Mouse (Mus musculus) heart, adult 9 months (tissue): ENCODE data around the gene Uba52.

ENCODE experiments used
- DNase-seq, 2 experiments: peaks; one replicate each; pipeline ENCODE4 v3.0.0; 2022; ENCODE audit warnings: low spot score in 2 of 2

Gene Uba52

DNA sequence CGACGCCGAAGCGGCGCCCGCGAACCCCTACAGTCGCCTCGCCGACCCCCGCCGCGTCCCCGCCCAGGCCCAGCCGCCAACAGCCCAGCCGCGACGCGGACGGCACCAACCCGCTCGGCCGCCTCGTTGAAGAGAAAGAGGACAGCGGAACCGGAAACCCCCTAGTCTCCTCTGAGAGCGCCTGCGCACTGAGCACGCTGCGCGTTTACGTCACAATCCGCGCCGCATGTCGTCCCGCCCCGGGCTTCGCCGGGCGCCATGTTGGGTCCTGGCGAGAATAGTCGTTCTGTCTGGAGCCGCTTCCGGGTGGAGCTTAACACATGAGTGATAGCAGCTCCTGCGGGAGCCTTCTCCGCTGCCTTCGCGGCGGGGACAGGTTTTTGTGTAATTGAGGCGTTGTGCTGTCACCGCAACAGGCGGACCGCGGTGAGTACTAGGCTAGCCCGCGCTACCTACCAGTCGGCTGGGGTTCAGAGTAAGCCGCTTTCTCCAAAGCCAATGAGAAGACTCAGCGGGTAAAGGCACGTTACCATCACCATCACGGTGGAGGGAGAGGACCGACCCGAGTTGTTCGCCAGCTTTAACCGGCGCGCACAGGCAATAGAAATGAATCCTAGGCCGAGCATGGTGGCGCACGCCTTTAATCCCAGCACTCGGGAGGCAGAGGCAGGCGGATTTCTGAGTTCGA lies at the start of gene Uba52:
Gene Uba52 (minus strand): TSS at position 574 of the 688 bp plus-strand sequence.
- peak; percentile 96 to 97 for DNase-seq

- peak; percentile 77 to 79 for DNase-seq
Measured at GRCm38 (mm10) chr8:70560096-70560495, 49.5 kb upstream of the Uba52 start.

DNA sequence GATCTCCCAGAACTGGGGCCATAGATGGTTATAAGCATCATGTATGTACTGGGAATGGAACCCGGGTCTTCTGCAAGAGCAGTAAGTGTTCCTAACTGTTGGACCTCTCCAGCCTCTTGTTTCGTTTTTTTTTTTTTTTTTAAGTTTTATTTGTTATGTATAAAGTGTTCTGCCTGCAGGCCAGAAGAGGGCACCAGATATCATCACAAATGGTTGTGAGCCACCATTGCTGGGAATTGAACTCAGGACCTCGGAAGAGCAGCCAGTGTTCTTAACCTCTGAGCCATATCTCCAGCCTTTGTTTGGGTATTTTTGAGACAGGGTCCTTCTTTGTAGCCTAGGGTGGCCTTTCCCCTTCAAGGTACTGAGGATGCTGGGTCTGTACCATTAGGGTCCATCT lies 48.4 kb upstream of the Uba52 start:
- no peak for DNase-seq

GRCm38 (mm10) chr8:70558334-70558733 lies 47.7 kb upstream of the Uba52 start:
- no peak for DNase-seq

DNA sequence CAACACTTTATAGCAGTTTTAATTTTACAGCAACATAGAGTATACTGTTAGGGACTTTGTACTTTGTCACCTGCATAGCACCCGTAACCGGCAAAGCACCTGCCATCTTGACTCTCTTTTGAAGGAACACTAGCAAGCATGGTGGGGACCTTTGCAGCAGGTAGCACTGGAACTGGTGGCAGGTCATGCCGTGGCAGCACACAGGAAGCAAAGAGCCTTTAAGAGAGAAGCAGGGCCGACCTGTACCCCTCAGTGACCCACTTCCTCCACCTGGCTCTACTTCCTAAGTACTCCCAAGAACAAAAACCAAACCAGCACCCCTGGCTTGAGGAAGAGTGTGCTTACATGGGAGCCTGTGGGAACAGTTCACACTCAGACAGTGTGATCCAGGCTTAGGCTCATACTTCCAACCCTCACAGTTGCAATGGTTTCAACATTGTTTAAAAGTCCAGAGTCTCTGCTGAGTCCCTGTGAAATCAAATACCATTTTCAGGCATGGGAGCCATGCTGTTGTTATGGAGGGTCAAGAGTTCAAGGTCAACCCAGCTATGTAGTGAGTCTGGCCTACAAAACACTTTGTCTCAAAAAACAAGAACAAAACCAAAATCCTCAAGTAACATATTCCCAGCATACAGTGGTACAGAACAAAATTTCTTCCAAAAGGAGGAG lies 44.6 kb upstream of the Uba52 start:
- DNase-seq, result no peak

DNA sequence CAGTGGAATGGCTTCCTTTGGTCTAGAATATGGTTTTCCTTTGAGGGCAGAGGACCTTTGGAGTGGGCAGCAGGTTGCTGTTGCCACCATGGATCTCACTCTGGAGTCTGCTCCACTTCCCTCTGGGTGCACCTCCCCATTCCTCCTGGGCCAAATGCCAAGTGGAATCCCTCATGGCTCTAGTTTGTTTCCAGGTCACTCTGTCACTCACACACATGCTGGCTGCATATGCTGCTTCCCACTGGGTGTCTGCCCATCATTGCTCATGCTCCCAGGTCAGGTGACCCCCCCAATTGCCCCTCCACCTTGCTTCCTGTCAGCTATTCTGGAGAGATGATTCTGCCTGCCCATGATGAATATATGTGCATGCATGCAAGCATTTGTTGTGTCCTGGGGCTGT lies 43.1 kb upstream of the Uba52 start:
- peak; percentile 72 to 78 for DNase-seq

- peak in 1 of 2 experiments; percentile 54 for DNase-seq
Measured at GRCm38 (mm10) chr8:70552836-70553235, 42.2 kb upstream of the Uba52 start.

- peak; percentile 53 to 60 for DNase-seq
Measured at GRCm38 (mm10) chr8:70551558-70552161, 41.1 kb upstream of the Uba52 start.

GRCm38 (mm10) chr8:70549412-70550184 lies 39.0 kb upstream of the Uba52 start:
- no peak for DNase-seq

GRCm38 (mm10) chr8:70547762-70548161 lies 37.2 kb upstream of the Uba52 start:
- no peak for DNase-seq

- no peak for DNase-seq
Measured at GRCm38 (mm10) chr8:70546412-70546811, 35.8 kb upstream of the Uba52 start.

DNA sequence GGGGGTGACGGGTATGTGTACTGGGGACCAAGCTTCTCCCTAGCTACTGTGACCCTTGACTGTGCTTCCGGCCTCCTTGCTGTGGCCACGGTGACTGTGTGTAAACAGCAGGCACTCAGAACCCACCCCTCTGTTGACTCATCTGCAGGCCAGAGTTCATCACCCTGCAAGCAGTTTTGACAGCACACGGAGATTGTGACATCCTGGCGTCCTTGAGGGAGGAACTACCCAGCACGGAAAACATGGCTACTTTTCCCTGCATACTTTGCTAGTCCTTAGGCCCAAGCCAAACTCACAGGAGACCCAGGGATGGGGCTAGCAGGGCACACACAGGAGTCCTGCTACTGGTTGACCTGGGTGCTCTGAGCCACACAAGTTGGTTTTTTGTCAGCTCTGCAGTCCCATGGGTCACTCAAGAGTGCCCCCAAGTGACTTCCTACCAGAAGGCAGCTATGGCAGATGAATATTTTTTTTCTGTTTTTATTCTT lies 33.6 kb upstream of the Uba52 start:
- peak; percentile 56 to 65 for DNase-seq

GRCm38 (mm10) chr8:70541081-70541480 lies 30.5 kb upstream of the Uba52 start:
- no peak for DNase-seq

GRCm38 (mm10) chr8:70540507-70541071 lies 30.0 kb upstream of the Uba52 start:
- peak in 1 of 2 experiments; percentile 31 for DNase-seq

DNA sequence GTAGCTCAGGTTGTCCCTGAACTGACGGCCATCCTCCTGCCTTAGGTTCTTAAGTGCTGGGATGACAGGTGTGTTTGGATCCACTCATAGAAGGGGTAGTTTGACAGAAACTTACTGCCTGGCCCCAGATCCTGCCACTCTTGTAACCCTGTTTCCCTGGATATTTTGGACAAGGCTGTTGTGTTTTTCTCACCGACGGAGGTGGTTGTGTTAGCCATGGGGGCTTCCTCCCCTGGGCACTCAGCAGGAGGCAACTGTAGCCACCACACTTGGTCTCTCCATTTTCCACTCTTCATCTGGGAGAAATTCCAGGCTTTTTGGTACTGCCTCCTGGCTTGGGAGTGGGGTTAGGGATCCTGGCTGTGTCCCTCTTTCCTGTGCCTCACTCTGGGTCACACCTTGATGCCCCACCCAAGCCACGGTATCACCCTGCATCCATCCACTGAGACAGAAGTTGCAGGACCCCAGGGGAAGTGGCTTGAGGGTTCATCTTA lies 29.5 kb upstream of the Uba52 start:
- peak in 1 of 2 experiments; percentile 59 for DNase-seq

DNA sequence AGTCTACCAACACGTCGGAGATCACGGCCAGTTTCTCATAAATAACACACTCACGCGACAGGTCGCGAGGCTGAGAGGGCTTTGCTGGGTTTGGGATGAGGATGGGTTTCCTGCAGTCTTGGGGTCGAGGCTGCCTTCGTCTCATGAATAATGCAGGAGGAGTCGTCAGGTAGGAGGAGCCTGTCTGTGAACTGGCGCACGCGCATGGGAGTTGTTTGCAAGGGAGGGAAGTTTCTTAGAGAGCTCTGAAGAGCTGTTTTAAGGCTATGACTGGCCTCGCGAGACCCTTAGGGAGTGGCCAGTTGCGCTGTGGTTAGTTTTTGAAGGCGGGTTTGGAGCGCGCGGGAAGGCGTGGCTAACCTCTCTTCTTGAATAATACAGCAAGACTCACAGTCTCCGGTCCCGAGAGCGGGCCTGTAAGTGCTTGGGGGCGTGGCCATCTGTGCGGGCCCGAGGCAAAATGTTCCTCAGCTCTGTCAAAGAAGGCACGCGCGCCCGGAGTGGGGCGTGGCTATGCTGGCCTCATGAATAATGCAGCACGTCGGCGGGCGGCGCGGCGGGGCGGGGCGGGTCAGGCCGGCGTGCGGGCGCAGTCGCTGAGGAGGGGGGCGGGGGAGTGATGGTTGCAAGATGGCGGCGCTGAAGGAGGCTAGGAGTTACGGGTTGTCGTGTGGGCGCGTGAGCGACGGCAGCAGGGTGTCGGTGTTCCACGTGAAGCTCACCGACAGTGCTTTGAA lies 28.6 kb upstream of the Uba52 start, which contains the start of gene Ell:
Gene Ell (plus strand): TSS at position 381 of the 737 bp plus-strand sequence.
- peak; percentile 99 to 100 for DNase-seq

DNA sequence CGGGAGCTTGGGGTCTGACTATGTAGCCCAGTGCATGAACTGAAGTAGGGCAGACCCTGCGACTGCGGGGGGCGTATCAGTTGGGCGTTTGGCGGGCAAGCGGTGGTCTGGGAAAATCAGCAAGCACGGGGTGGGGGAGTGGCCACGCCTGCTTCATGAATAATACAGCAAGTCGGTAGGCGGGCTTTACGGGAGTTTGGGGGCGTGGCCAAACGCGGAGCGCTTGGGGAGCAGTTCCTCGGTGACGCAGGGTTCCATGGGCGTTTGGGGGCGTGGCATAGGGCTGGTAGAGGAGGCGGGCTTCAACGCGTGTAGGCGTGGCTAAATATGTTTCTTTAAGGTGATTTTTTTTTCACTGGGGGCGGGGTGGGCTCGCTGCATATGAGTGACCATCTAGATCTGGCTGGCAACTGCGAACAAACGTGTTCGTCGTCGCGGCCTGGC lies 28.1 kb upstream of the Uba52 start:
- peak; percentile 96 to 98 for DNase-seq

GRCm38 (mm10) chr8:70538024-70538579 lies 27.5 kb upstream of the Uba52 start:
- DNase-seq, result peak; percentile 80 to 86

GRCm38 (mm10) chr8:70535701-70536100 lies 25.1 kb upstream of the Uba52 start:
- DNase-seq, result no peak

GRCm38 (mm10) chr8:70535221-70535620 lies 24.6 kb upstream of the Uba52 start:
- no peak for DNase-seq
